Mouse (Mus musculus): ENCODE results near the gene Kirrel3. TPM values are rescaled to one million over a fixed set of nuclear protein-coding genes. Genes with fewer than 3 reads are reported as not detected.

Kirrel3 gene
- total RNA-seq, 2 experiments from 2014 or later: 1.8 TPM

DNA sequence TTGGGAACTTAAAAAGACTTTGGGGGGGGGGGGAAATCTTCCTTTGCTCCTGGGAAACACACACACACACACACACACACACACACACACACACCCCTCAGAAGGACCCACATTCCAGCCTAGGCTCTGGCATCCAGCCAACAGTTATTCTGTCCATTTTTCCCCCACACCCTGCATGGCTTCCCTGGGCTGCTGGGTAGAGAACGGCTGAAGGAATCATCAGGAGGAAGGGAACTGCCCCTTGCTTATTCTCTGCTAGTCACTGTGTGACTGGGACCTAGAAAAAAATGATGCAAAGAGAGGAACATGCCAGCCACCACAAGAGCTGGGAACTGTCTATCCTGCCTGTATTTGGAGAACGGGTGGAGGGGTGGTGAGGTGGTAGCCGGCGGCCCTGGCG lies 532.4 kb downstream of the Kirrel3 start:
- no peak for DNase-seq (ENCODE audit: low spot score in 2 of 2)

DNA sequence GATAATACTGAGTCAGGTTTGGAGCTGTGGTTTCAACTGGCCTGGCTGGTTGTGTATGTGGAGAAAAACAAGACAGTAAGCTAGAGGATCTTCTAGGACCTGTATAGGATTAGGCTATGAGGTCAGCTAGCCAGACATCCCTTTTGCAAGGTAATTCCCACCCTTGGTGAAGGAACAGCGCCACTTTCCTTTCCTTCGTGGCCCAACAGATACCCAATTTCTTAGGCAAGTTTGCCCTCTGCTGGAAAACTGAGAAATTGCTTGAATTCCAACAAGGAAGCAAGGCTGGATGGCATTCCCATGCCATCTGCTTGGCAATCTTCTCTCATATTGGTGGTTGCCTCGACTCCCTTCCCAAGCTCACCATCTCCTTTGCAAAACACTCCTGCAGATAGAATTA lies 533.7 kb downstream of the Kirrel3 start:
- DNase-seq (ENCODE audit: low spot score in 2 of 2): no peak

DNA sequence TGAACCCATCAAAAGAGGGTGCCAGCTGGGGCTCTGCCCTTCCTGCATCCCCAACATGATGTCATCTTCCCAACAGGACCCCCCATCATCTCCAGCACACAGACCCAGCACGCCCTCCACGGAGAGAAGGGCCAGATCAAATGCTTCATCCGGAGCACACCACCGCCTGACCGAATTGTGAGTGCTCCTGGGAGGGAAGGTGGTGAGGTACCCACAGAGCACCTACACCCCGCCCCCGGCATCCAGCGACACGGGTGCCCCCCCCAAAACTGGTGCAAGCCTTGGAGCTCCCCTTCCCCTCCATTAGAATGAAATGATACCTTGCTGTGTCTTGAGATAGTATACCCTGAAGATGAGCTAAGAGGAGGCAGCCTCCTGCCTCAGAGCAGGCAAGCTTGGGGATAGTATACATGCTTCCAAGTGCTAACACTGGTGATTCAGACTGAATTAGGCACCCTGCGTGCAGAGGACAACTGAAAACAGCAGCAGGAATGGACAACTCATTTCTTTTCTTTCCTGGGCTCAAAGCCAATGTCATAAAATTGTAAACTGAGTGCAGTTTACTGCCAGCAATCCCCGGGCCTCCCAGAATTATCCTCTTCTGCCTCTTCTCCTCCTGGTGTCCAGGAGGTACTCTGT lies 534.4 kb downstream of the Kirrel3 start:
- DNase-seq (ENCODE audit: low spot score in 2 of 2): no peak

DNA sequence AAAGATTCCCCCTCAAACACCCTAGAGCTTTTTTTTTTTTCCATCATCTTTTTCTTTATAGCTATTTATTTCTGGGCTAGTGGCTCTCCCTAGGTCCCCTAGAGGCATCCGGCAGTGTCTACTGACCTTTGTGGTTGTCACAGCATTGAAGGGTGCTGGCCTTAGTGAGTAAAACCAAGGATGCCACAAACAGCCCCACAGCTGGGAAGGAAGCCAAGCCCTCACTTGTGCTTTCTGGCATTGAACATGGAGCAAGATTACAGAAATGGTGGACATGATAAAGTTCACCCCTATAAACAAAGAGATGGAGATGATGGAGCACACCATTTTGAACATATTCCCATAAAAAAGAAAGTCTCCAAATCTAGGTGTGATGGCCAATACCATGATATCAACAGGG lies 536.0 kb downstream of the Kirrel3 start:
- no peak for DNase-seq (ENCODE audit: low spot score in 2 of 2)

DNA sequence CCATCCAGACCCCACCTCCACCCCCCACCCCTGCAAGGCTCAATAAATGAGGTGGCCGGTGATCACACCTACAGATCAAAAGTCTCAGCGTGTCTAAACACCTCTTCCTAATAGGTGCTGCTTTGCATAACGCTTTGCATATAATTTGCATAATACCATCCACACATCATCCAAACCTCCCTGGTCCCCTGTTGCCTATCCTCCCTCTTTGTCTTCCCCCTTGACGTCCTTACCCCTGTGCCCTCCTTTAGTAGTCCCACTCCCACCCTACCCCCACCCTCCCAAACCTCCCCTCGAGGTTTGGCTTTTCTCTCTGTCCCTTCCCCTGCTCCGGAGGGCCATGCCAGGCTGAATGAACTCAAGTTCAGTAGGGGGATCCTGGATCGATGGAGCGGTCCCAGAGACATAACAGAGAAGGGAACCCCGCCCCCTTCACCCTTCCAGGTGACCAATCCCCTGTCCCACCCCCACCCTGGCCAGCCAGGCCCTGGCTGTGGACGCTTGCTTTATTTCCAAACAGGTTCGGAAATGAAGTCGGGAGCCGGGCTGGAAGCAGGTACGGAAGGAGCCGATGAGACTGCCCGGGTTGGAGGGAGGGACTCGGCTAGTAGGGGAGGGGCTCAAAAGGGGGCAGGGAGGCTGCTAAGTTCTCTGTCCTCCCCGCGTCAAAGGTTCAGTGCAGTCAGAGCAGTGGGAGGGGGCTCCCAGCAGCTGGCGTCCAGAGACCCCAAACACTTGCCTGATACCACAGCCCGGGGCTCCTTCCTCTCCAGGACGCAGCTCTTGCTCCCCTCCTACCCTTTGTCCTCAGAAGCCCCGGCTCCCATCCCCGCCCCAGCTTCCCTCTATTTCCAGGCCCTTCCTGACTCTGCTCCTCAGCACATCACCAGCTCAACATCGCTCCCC lies 539.1 kb downstream of the Kirrel3 start:
- DNase-seq (ENCODE audit: low spot score in 2 of 2): no peak

DNA sequence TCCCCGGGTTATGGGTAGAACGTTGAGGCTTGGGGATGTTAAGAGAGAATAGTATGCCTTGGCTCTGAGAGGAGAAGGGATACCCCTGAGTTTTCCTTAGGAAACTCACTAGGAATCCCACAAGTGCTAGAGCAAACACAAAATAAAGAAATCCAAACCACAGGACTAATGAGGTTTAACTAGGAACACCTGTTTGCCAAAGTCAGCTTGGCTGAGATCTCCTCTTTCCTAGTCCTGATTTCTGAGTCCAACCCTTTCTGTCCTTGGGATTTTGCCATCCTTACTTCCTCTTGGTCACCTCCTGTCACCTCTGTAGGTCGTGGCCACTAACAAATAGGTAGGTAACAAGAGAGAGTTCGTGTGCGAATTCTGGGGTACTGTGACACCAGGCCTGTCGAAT lies 540.6 kb downstream of the Kirrel3 start:
- no peak for DNase-seq (ENCODE audit: low spot score in 2 of 2)

DNA sequence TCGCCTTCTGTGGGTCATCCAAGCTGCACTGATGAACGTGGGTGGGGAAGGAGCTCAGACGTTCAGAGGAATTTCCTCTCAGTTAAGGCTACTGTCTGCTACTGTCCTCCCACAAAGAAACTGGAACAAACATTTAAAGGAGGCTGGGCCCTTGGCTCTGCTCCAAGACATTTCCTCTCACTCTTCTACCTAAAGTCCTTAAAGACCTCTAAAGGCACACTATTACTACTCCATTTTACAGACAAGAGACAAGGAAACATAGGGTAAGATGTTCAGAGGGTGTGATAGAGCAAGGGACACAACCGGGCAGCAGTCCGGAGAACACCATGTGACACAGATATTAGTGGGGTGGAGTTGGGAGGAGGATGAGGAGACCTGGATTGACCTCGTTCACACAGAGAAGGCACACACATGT lies 541.2 kb downstream of the Kirrel3 start:
- DNase-seq (ENCODE audit: low spot score in 2 of 2): no peak

DNA sequence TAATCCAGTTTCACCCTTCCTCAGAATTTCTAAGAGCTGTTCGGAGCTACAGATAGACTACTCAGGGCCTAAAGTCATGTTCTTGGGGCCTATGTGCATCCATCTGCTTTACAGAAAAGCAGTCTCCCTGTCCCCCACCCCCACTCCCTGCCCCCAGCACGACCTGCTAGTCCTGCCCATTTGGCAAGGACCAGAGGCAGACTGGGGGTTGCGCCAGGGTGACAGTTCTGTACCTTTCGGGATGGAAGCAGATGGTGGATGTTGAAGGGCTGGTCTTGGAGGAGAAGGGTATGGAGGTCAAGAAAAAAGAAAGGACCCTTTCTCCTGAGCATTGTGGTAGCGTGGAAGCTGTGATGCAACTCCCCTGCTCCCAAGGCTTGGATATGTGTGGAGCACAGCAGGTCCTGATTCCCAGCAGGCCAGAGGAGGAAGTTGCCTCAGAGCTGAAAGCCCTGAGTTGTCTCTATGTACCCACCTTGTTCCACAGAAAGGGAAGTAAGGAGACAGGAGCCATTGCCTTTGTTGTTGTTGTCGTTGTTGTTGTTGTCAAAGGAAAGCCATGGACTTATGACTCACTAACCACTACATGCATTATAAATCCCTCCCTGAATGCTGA lies 541.8 kb downstream of the Kirrel3 start:
- DNase-seq (ENCODE audit: low spot score in 2 of 2): no peak

DNA sequence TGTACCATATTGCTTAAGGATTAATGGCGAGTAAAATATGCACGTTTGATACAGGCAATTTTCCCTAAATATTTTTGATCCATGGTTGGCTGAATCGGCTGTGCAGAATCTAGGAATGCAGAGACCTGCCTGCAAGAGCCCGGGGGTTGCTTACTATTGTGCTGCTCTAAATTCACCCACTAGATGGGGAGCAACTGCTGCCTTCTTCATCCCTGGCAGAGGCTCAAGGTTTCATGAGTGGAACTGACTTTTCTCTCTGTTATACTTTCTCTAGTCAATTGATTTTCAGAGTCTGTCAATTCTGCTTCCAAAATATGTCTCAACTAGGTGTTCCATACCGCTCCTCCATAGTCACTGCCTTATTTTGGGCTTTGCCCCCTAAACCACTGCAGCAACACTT lies 545.1 kb downstream of the Kirrel3 start:
- DNase-seq (ENCODE audit: low spot score in 2 of 2): no peak

DNA sequence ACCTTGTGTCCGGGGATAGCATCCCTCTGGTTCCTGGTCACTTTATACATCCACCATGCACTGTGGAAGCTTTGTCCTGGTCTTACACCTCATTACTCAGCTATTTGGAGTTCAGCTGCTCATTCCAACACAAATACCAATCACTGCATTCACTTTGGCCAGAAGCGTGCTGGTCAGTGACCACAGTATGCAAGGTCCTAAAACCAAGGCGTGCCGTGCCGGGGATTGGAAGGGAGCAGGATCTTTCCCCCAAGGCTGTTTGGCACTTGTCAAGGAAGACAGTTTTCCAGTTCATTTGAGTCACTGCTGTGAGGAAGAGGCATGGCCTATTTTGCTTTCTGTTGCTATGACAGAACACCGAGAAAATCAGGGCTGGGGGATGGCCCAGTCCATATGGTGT lies 546.8 kb downstream of the Kirrel3 start:
- DNase-seq (ENCODE audit: low spot score in 2 of 2): no peak

DNA sequence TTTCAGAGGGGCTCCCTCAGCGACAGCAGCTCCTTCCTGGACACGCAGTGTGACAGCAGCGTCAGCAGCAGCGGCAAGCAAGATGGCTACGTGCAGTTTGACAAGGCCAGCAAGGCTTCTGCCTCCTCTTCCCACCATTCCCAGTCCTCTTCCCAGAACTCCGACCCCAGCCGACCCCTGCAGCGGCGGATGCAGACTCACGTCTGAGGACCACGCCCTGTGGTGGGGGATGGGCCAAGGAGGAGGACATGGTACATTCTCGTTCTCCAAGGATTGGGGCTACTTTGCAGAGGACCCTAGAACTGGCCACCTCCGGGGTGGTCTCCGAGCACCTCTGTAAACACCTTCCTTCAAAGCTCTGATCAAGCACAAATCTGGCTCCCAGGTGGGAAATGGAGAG lies 549.4 kb downstream of the Kirrel3 start:
- DNase-seq (ENCODE audit: low spot score in 2 of 2): no peak

DNA sequence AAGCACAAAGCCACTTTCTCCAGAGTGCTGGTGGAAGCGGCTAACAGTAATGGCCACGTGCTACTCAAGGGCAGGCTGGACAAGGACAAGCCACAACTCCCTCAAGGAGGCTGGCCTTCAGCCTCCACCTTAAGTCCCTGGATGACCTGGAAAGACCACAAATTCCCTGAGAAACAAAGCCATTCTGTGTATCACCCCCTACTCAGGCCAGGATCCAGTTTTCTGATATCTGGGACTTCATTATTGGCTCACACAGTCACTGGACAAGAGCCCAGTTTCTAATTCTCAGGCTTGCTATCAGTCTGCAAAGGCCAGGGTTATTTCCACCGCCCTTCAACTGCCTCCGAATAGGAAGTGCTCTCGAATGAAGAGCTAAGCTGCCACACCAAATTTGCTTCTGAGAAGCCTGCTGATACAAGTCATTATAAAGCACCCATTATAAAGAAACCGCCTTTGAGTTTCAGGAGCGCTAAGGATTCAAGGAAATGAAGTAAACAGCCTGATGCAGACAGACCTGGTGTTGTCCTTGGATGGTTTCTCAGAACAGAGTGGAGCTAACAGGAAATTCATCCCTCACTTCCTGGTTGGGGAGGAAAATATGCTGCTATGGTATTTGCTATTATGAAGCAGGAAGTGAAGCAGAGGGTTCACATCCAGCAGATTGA lies 553.4 kb downstream of the Kirrel3 start:
- no peak for DNase-seq (ENCODE audit: low spot score in 2 of 2)

DNA sequence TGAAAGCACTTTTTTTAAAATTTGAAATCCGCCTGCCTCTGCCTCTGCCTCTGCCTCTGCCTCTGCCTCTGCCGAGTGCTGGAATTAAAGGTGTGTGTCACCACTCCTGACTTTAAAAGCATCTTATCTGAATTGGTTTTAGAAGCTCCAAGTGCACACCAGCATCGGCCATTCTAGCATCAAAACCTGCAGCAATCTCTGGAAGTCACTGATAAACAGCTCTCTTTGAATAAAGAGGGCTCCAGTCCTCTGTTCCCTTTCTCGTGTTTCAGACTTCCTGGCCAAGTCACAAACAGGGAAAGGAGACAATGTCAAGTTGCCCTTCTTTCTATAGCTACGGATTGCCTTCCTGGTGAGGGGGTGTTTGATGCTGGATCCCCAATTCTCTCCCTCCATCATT lies 554.2 kb downstream of the Kirrel3 start:
- no peak for DNase-seq (ENCODE audit: low spot score in 2 of 2)

DNA sequence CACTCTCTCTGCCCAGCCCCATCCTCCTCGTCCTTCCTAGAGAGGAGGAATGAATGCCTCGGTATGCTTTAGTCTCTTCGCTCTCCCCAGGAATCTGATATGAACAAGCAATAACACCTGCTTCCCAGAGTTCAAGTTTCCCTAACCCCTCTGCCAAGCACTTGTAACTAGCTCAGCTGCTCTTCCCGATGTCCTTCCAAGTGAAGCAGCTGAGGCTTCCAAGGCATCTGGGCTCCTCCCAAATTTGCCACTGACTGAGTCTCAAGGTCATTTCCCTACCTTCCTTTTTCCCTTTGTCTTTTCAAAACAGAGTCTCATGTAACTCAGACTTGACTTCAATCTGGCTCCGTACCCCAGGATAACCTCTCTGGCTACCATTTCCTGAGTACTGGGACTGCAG lies 555.8 kb downstream of the Kirrel3 start:
- DNase-seq (ENCODE audit: low spot score in 2 of 2): no peak

DNA sequence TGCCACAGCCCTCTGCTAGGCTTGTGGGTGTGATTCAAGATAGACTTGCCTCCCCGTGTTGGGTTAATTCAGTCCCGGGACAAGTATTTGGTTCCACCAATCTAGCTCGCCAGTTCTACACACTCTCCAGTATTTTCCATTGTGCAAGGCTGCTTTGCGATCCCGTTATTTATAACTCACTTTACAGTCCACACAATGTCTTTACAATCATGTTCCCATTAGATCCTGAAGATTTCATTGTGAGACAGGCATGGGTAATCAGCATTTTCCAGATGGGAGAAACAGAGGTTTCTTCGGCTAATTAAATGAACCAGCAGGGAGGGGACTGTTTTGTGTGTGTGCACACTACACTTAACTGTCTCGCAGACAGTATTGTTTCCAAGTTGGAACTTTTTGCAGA lies 557.9 kb downstream of the Kirrel3 start:
- DNase-seq (ENCODE audit: low spot score in 2 of 2): no peak

DNA sequence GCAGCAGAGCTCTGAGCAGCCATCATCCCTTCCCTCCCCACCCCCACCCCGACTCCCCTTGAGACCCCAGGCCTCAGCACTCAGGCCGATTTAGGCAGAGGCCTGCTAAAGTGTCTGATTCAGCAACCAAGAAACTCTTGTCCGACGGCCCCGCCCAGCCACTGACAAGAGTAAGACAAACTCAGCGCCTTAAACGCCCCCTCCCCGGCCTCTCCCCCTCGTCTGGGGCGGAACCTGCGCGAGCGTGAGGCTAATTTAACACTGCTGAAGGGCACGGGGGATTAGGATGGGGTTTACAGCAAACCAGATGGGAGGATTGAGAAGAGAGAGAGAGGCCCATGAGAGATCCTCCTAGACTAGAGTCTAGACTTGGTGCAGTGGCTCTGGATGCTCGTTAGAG lies 558.8 kb downstream of the Kirrel3 start:
- no peak for DNase-seq (ENCODE audit: low spot score in 2 of 2)

DNA sequence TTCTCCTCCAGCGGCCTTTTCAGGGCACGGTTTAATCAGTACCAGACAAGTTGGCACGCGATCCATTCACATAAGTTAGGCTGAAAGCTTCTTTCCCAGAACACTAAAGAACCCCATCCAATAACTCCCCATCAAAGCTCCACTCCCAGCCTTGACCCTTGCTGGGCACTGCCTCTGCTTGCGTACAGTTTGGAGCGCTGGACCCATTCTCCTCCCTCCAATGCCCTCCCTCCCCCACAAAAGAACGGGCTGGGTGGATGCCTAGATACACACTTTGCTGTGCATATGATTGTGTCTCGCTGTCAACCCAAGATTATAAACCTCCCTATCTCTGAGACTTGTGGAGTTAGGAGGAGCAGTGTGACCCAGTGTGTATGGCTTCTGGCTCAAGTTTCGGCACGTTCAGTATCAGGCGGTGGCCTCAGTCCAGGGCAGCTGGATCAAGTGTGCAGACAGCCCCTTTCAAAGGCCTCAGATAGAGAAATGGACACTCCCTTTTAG lies 559.4 kb downstream of the Kirrel3 start:
- DNase-seq (ENCODE audit: low spot score in 2 of 2): no peak

DNA sequence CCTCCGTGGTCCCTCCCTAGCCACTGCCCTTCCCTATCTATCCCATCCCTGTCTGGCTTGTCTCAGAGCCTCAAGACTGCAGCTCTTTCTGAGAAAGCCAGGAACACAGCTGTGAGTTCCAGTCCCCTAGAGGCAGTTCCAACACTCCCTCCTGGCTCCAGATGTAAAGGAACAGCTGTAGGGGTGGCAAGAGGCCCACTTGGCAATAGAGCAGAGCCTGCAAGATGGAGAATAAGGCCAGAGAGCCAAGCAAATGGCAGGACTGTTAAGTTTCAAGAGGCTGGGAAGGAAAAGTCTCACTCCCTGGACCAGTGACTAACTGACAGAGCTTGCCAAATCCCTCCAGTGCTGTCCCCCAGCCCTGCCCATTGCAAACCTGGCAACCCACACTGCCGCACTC lies 560.1 kb downstream of the Kirrel3 start:
- DNase-seq (ENCODE audit: low spot score in 2 of 2): no peak

DNA sequence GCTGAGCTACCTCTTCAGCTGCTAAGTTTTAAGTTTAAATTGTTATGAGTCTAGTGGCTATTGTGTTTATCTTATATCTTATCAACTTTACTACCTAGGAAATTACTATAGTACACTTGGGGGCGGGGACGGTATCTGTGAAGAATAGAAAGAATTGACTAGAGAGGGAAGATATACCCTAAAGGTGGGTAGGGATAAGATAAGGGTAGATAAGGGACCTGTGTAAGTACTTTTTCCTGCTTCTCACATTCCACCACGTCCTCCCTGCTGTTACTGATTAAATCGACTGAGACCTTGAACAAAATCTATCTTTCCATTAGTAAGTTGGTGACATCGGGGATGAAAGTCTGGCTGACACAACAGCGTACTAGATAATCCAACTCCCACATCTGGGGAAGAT lies 562.8 kb downstream of the Kirrel3 start:
- DNase-seq (ENCODE audit: low spot score in 2 of 2): no peak

DNA sequence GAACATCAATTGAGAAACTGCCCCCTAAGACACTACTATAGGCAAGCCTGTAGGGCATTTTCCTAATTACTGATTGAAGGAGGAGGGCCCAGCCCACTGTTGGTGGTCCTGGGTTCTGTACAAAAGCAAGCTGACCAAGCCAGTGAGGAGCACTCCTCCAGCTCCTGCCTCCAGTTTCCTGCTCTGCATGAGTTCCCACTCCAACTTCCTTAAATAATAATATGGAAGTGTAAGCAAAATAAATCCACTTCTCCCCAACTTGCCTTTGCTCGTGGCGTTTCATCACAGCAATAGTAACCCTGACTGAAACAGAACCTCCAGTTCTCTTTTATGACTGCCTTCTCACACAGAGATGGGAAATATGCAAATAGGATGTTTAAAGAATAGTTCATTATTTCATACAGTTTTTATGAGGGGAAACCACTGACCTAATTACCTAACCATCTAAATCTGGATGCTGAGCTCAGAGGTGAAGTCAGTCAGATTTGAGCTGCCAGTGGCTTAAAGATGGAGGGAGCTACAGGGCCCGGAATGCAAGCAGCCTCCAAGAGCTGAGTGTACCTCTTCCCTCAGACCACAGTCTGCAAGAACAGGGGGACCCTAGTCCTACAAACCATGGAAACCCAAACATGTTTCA lies 564.3 kb downstream of the Kirrel3 start:
- no peak for DNase-seq (ENCODE audit: low spot score in 2 of 2)
